Mouse (Mus musculus) layer of hippocampus, adult 9-11 months (tissue): ENCODE measurements at regions not wholly inside any gene's neighbourhood (a gene's known extent, or its start where the extent isn't known, plus 50 kb on each side); places are given as distances from the start of the nearest gene placed in this dataset.
A peak's percentile ranks its signal among the peaks of the same experiment; 100 is the strongest.

ENCODE experiments used
- DNase-seq: peaks from one replicate; pipeline ENCODE4 v3.0.0; 2022

GRCm38 (mm10) chr5:111789904-111790303, 56.2 kb downstream of the Gm26897 start:
- DNase-seq = no peak

GRCm38 (mm10) chr5:111790527-111790926, 56.8 kb downstream of the Gm26897 start:
- no peak for DNase-seq

- no peak for DNase-seq
Observed at GRCm38 (mm10) chr5:111791089-111791561, 57.4 kb downstream of the Gm26897 start.

GRCm38 (mm10) chr5:111792746-111793145, 59.0 kb downstream of the Gm26897 start:
- no peak for DNase-seq

GRCm38 (mm10) chr5:111793178-111793577, 59.5 kb downstream of the Gm26897 start:
- DNase-seq = no peak

GRCm38 (mm10) chr5:111796889-111797288, 63.2 kb downstream of the Gm26897 start:
- DNase-seq = no peak

GRCm38 (mm10) chr5:111799700-111800311, 66.1 kb downstream of the Gm26897 start:
- DNase-seq = peak; percentile 11

- no peak for DNase-seq
Observed at GRCm38 (mm10) chr5:111800511-111800910, 66.8 kb downstream of the Gm26897 start.

- DNase-seq = no peak
Observed at GRCm38 (mm10) chr5:111801051-111801450, 67.3 kb downstream of the Gm26897 start.

- no peak for DNase-seq
Observed at GRCm38 (mm10) chr5:111804542-111804941, 70.8 kb downstream of the Gm26897 start.

- DNase-seq = no peak
Observed at GRCm38 (mm10) chr5:111805150-111805549, 71.4 kb downstream of the Gm26897 start.

GRCm38 (mm10) chr5:111805761-111806191, 72.1 kb downstream of the Gm26897 start:
- DNase-seq = no peak

- DNase-seq = no peak
Observed at GRCm38 (mm10) chr5:111810079-111810808, 76.5 kb downstream of the Gm26897 start.

GRCm38 (mm10) chr5:111812581-111812980, 78.9 kb downstream of the Gm26897 start:
- DNase-seq = peak; percentile 65

- peak; percentile 85 for DNase-seq
Observed at GRCm38 (mm10) chr5:111813090-111813753, 79.5 kb downstream of the Gm26897 start.

GRCm38 (mm10) chr5:111814893-111815760, 81.4 kb downstream of the Gm26897 start:
- no peak for DNase-seq

- DNase-seq = peak; percentile 47
Observed at GRCm38 (mm10) chr5:111820963-111821362, 87.2 kb downstream of the Gm26897 start.

GRCm38 (mm10) chr5:111822882-111823281, 89.2 kb downstream of the Gm26897 start:
- no peak for DNase-seq

GRCm38 (mm10) chr5:111823420-111823819, 89.7 kb downstream of the Gm26897 start:
- DNase-seq = no peak

- no peak for DNase-seq
Observed at GRCm38 (mm10) chr5:111823842-111824241, 90.1 kb downstream of the Gm26897 start.

GRCm38 (mm10) chr5:111824600-111825130, 90.9 kb downstream of the Gm26897 start:
- no peak for DNase-seq

- peak; percentile 25 for DNase-seq
Observed at GRCm38 (mm10) chr5:111829891-111830290, 96.2 kb downstream of the Gm26897 start.
